ENCODE assay signal across 8 mouse cellular contexts in the genomic region with DNA sequence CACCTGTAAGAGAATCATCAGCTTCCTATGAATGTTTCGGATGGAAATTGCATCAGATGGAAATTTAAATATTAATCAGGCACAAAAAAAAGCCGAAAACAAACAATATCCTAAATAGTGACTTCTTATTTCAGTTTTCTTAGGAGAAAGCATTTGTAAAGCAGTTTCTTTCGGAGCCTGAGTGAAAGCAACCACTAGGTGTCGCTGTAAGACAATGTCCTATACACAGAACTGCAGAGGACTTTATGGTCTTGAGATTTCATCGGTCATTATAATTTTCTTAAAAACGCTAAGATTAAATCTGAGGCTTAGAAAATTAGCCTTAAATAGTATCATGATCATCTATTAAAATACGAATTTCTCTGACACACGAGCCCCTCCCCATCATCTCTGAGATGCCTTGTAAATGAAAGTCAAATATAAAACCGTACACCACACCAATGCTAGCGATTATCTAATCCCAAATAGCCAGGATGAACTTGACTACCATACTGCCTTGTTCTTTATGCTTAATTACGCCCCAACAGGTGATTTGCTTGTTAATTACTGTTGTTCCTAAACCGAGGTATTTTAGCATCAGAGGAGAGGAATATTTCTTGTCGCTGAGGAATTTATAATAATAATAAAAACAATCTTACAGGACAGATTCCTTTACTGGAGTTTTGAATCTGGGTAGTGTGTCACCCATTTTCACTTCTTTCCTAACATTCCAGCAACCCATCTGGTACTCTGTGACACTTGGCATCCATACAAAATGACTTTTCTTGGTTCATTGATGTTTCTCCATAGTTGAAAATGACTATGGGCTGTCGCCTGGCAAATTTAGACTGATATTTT.
DNase-seq lines count a peak whose midpoint lies in the region; ATAC-seq and TF ChIP-seq lines count a peak whose summit lies in the region.

No protein-coding gene starts in this region.

- TF ChIP-seq POLR2A in cerebellum, adult 2 months (IDR thresholded peaks at IDR 0.05; ENCODE audit: borderline replicate concordance, insufficient read depth, low read length), result no peak

- no peaks in the 10 kb centered on the region for H3K9me3 ChIP-seq in midbrain, embryonic 11.5 days (ENCODE audit: control insufficient read depth, low read length)

- peak overlapping the region; percentile 44 for H3K4me3 ChIP-seq in cerebellum, adult 2 months (replicated peaks; ENCODE audit: insufficient read depth, low read depth, low read length)
- no peak overlapping the region for H3K4me3 ChIP-seq in midbrain, embryonic 11.5 days (ENCODE audit: low read depth, low read length)

- no peaks in the 10 kb centered on the region; the same call in 1 of the 2 replicates for H3K4me1 ChIP-seq in cerebellum, adult 2 months (ENCODE audit: control insufficient read depth, insufficient read depth, low read length)
- no peaks in the 10 kb centered on the region for H3K4me1 ChIP-seq in midbrain, embryonic 11.5 days (ENCODE audit: control insufficient read depth, insufficient read depth, low read length)

- TF ChIP-seq CTCF in cerebellum, adult 2 months (IDR thresholded peaks at IDR 0.05; ENCODE audit: borderline replicate concordance, insufficient read depth, low read depth, low read length), result peak; percentile 27; the same call in 1 of the 2 replicates

- no peaks in the 10 kb centered on the region for H3K27me3 ChIP-seq in cerebellum, adult 2 months (ENCODE audit: control insufficient read depth, insufficient read depth, low read length)
- no peaks in the 10 kb centered on the region for H3K27me3 ChIP-seq in midbrain, embryonic 11.5 days (ENCODE audit: control insufficient read depth, insufficient read depth, low read length)

- H3K36me3 ChIP-seq in midbrain, embryonic 11.5 days (ENCODE audit: control insufficient read depth, insufficient read depth, low read length), result no peaks in the 10 kb centered on the region

- H3K4me2 ChIP-seq in midbrain, embryonic 11.5 days, result no peak overlapping the region

- peak; percentile 39 for DNase-seq in adrenal gland, postnatal 14 days
- DNase-seq in adrenal gland, postnatal 4 days (ENCODE audit: low spot score in 2 of 2), result no peak
- peak; percentile 80 for DNase-seq in A20 (ENCODE audit: low read depth, low spot score)
- DNase-seq in cerebellum, adult 2 months, result peak; percentile 46 to 56
- peak; percentile 79 for DNase-seq in forelimb bud, embryonic 11.5 days (ENCODE audit: low read depth, low spot score)
- peak; percentile 26 to 72 for DNase-seq in layer of hippocampus, adult 8-10 months (ENCODE audit: low spot score in 2 of 2)
- DNase-seq in midbrain, embryonic 11.5 days (ENCODE audit: low spot score, missing footprints), result peak; percentile 95
- DNase-seq in testis, postnatal 10 days (ENCODE audit: low spot score), result peak; percentile 53

- 7% methylated on average over 14 of the region's 14 CpGs for WGBS in cerebellum, adult 2 months
- WGBS in midbrain, embryonic 11.5 days, result 42% methylated on average over 14 of the region's 14 CpGs

- no peak overlapping the region for H3K27ac ChIP-seq in cerebellum, adult 2 months (ENCODE audit: insufficient read depth, low read length)
- no peak overlapping the region for H3K27ac ChIP-seq in midbrain, embryonic 11.5 days (ENCODE audit: low read depth, low read length)

- no peak overlapping the region for H3K9ac ChIP-seq in midbrain, embryonic 11.5 days (ENCODE audit: low read length)

- ATAC-seq in midbrain, embryonic 11.5 days (ENCODE audit: low FRiP score), result peak; percentile 80

Comparison
In these comparisons a context has a peak if more than half of its experiments do, and no peak if none do; other contexts are left out.
1. DNase-seq: peak in adrenal gland, postnatal 14 days (single experiment), A20 (single experiment), cerebellum, adult 2 months (2 of 2), forelimb bud, embryonic 11.5 days (single experiment), layer of hippocampus, adult 8-10 months (2 of 2), midbrain, embryonic 11.5 days (single experiment) and testis, postnatal 10 days (single experiment); none in adrenal gland, postnatal 4 days (0 of 2).